Mouse (Mus musculus) MEL (cell line): ENCODE data around the gene Myo10.

Experiments used
- CHD2 ChIP-seq: IDR thresholded peaks from 2 replicates; pipeline ENCODE4 v1.6.1; 2011; ENCODE audit warnings: low read length, improper control_type of control experiment
- CTCF ChIP-seq, 3 experiments: IDR thresholded peaks in 2 of 3; conservative IDR thresholded peaks in 1 of 3; 2 replicates each; pipeline ENCODE4 v1.5.1; 2011 to 2012; ENCODE audit warnings: low read length in 3 of 3, low read depth in 2 of 3, mild to moderate bottlenecking in 2 of 3, improper control_type of control experiment in 1 of 3, inconsistent platforms in 1 of 3, mixed read lengths in 1 of 3, moderate library complexity in 1 of 3; ENCODE audit not compliant: control insufficient read depth in 1 of 3, insufficient read depth in 1 of 3, poor library complexity in 1 of 3, severe bottlenecking in 1 of 3
- EP300 ChIP-seq, 2 experiments: IDR thresholded peaks; 2 replicates each; pipeline ENCODE4 v1.6.1; 2011; ENCODE audit warnings: improper control_type of control experiment in 2 of 2, low read length in 2 of 2, low read depth in 1 of 2, mild to moderate bottlenecking in 1 of 2
- ETS1 ChIP-seq: IDR thresholded peaks from 2 replicates; pipeline ENCODE4 v1.6.1; 2012; ENCODE audit warnings: low read depth, mild to moderate bottlenecking, inconsistent platforms, low read length, improper control_type of control experiment, moderate library complexity
- MAX ChIP-seq: IDR thresholded peaks from 2 replicates; pipeline ENCODE4 v1.6.1; 2011; ENCODE audit warnings: low read length, improper control_type of control experiment
- MXI1 ChIP-seq: IDR thresholded peaks from 2 replicates; pipeline ENCODE4 v1.6.1; 2011; ENCODE audit warnings: mild to moderate bottlenecking, low read depth, low read length, improper control_type of control experiment
- POLR2A ChIP-seq, 2 experiments: IDR thresholded peaks; 2 replicates each; pipeline ENCODE4 v1.6.1; 2011 to 2012; ENCODE audit warnings: low read length in 2 of 2, mild to moderate bottlenecking in 2 of 2, control low read depth in 1 of 2, improper control_type of control experiment in 1 of 2, low read depth in 1 of 2, moderate library complexity in 1 of 2; ENCODE audit not compliant: control insufficient read depth in 1 of 2, insufficient read depth in 1 of 2, poor library complexity in 1 of 2
- TCF12 ChIP-seq: IDR thresholded peaks from 2 replicates; pipeline ENCODE4 v1.6.1; 2014; ENCODE audit warnings: low read depth, mild to moderate bottlenecking, inconsistent platforms, low read length, improper control_type of control experiment, moderate library complexity
- USF1 ChIP-seq: IDR thresholded peaks from 2 replicates; pipeline ENCODE4 v1.6.1; 2014; ENCODE audit warnings: low read depth, mild to moderate bottlenecking, inconsistent platforms, low read length, improper control_type of control experiment, moderate library complexity

DNA sequence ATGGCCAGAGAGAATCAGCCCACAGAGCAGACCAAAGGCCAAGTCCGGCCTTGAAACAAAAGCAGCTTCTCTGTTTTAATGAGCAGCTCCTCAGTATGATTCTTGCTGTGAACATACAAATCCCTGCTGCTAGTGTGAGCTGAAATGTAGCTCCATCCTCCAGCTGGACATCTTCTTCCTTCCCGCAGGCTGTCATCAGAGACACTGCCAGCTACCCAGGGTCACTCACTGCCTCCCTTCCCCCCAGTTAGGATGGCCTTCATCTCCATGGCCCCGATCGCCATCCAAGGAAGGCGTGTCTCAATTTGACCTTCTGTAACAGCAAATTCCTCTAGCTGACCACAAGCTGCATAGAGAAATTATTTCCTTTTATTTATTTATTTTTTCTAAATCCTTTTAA lies 32.4 kb upstream of the Myo10 start:
- TF ChIP-seq MXI1 (no peak), CTCF (IDR thresholded peaks at IDR 0.05 in 2 of 3, conservative IDR thresholded peaks at IDR 0.05 in 1 of 3; ENCODE audit: control insufficient read depth in 1 of 3, insufficient read depth in 1 of 3, low read depth in 2 of 3, low read length in 3 of 3, poor library complexity in 1 of 3, severe bottlenecking in 1 of 3) (no peak), EP300 (IDR thresholded peaks at IDR 0.05; ENCODE audit: low read depth in 1 of 2, low read length in 2 of 2) (no peak), POLR2A (IDR thresholded peaks at IDR 0.05; ENCODE audit: control insufficient read depth in 1 of 2, insufficient read depth in 1 of 2, low read depth in 1 of 2, low read length in 2 of 2, poor library complexity in 1 of 2) (no peak), CHD2 (no peak), TCF12 (no peak), ETS1 (no peak), USF1 (no peak), MAX (no peak)
